Comparison of ENCODE assay signal across 7 mouse cellular contexts in the genomic region with DNA sequence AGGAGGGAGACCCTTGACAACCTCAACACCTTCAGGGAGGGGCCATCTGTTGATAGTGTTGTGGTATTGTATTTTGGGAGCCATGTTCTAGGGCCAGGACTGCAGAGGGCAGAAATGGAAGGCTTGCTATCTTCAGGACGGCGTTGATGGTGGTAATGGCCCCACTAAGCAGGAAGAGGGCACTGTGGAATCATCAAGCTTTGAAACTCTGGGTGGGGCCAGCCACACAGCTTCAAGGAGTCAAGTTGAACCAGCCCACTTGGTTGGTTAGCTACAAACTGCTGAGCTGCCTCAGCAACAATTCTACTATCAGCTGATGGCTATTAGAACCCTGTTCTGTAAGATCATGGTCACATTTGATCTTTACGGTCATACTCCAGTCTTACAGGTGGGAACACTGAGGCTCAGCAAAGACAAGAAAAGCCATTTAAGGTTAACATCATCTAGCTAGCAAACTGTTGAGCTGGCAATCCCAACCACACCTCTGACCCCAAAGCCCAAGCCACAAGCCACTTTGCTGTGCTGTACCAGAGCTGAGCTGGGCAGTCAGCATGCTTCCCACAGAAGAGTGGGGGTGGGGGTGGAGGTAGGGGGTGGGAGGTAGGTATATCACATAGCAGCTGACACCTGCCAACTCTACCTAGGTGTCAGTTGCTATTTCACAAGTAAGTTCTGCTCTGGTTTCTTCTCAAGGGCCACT.
DNase-seq lines count a peak whose midpoint lies in the region; ATAC-seq lines count a peak whose summit lies in the region.

No protein-coding gene starts in this region.

- no peaks in the 10 kb centered on the region for H3K9me3 ChIP-seq in neural tube, embryonic 15.5 days (replicated peaks)

- WGBS in neural tube, embryonic 15.5 days: 78% methylated on average over 3 of the region's 3 CpGs

- H3K27me3 ChIP-seq in neural tube, embryonic 15.5 days (replicated peaks): peaks cover 10% of the 10 kb centered on the region; the same call in 1 of the 2 replicates

- peak; percentile 14 to 27; a peak in 2 of 4 replicates for ATAC-seq in hematopoietic stem cell, adult 5-6 weeks (replicated peaks in 1 of 2; ENCODE audit: insufficient read depth in 1 of 2, low FRiP score in 2 of 2, low TSS enrichment in 1 of 2, low read depth in 1 of 2, poor library complexity in 2 of 2, severe bottlenecking in 2 of 2)
- no peak for ATAC-seq in neural tube, embryonic 15.5 days (ENCODE audit: low FRiP score)

- intact Hi-C loops in left cerebral cortex, postnatal 4 days (cut with DNase I): no loop called here

- H3K9ac ChIP-seq in neural tube, embryonic 15.5 days (replicated peaks): no peak overlapping the region

- no peak overlapping the region for H3K27ac ChIP-seq in neural tube, embryonic 15.5 days (replicated peaks)

- H3K4me1 ChIP-seq in neural tube, embryonic 15.5 days: 0 out of 2 replicates have a peak, but pooled peaks cover 3% of the 10 kb centered on the region

- peak; percentile 27 for DNase-seq in left cerebral cortex, postnatal 4 days
- no peak for DNase-seq in left cerebral cortex, adult 11 months (ENCODE audit: low spot score)
- DNase-seq in adipocyte (ENCODE audit: low spot score): peak; percentile 49
- DNase-seq in retina, embryonic 14.5 days (ENCODE audit: low spot score): peak; percentile 41
- no peak for DNase-seq in ovary, postnatal 14 days (ENCODE audit: low spot score)

- no peaks in the 10 kb centered on the region for H3K36me3 ChIP-seq in neural tube, embryonic 15.5 days

- H3K4me2 ChIP-seq in neural tube, embryonic 15.5 days: no peak overlapping the region

- no peak overlapping the region for H3K4me3 ChIP-seq in neural tube, embryonic 15.5 days (replicated peaks)

Comparison
In these comparisons a context has a peak if more than half of its experiments do, and no peak if none do; other contexts are left out.
1. DNase-seq: peak in left cerebral cortex, postnatal 4 days (single experiment), adipocyte (single experiment) and retina, embryonic 14.5 days (single experiment); none in left cerebral cortex, adult 11 months (single experiment) and ovary, postnatal 14 days (single experiment).